Mouse (Mus musculus) mesoderm, embryonic 11.5 days (tissue): ENCODE data around the gene Depp1.
"Not testable (repeated sequence)": the region's sequence is repeated elsewhere in the genome, so short reads cannot be mapped to it uniquely, and the experiment has no call there.

Experiments used
- DNase-seq: peaks from one replicate; pipeline ENCODE4 v3.0.0-alpha.2; 2012; ENCODE audit warnings: low read depth, low spot score

Depp1 gene

GRCm38 (mm10) chr6:116650406-116650805 is at the start of gene Depp1:
Depp1 (plus strand) TSS chr6:116650609.
- DNase-seq: peak; percentile 78

GRCm38 (mm10) chr6:116600969-116601368 is 49.4 kb upstream of the Depp1 start:
- not testable (repeated sequence) for DNase-seq

DNA sequence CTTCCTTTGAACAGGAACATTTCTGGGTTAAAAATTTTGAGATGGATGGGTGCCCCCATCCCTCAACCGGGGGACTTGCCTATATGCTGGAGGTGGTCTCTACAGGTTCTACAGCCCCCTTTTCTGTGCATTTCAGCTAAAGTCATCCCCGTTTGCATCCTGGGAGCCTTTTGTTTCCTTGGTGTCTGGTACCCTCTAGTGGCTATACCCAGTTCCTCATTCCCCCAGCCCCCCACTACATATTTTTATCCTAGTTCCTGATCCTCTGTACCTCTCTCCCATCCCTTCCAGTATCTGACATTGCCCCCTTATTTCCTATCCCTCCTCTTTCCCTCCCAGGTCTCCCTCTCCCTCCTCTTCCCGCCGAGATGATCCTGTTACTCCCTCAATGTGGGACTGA is 43.2 kb upstream of the Depp1 start:
- DNase-seq: no peak

GRCm38 (mm10) chr6:116615719-116616118 is 34.7 kb upstream of the Depp1 start:
- DNase-seq: no peak

- DNase-seq: no peak
These were observed 32.3 kb upstream of the Depp1 start for GRCm38 (mm10) chr6:116618073-116618472.

GRCm38 (mm10) chr6:116621318-116622023 is 28.9 kb upstream of the Depp1 start:
- no peak for DNase-seq

DNA sequence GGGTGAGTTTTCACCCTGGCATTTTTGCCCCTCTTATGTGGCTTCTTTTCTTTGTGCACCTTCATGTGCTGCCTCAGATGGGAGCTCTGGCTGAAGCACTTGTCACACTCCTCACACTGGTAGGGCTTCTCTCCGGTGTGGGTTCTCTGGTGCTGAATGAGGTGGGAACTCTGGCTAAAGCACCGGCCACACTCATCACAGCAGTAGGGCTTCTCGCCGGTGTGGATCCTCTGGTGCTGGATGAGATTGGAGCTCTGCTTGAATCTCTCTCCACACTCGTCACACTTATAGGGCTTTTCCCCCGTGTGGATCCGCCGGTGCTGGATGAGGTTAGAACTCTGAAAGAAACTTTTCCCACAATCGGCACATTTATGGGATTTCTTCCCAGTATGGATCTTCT is 24.0 kb upstream of the Depp1 start:
- DNase-seq: not testable (repeated sequence)

DNA sequence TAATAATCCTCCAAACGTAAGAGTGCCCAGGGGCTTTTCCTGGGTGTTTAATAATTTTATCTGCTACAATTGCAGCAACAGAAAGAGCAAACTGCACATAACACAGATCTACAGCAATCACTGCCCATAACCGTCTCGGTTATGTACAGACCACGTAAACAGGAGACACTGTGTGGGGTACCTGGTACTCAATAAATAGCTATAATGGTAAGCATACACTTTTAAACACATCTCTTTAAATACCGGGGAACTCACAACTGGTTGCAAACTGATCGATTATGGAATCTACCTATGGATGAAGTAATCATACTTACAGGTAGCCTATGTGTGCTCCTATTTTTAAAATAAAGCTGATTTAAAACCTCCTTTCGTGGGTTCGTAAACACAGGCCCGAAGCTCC is 22.3 kb upstream of the Depp1 start:
- no peak for DNase-seq

- peak; percentile 83 for DNase-seq
These were observed 21.8 kb upstream of the Depp1 start, which contains the start of gene Zfp422 for GRCm38 (mm10) chr6:116628539-116629171. Zfp422 (minus strand) TSS chr6:116628999.

DNA sequence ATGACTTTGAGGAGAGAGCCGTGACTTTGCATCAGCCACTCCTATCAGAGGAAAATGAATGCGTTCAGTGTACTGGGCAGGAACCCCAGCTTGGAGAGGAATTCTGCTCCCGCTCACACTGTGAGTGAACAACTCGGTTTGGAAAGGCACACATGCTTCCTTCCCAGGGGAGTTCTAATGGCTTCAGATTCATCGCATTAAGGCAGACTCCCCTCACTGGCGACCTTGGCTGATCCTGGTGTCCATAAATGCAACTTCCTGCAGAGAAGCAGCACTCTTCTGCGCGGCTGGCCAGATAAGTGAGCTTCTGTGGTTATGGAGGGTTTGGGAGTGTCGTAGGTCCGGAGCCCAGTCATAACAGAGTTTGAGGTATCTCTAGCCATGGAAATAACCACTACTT is 20.6 kb upstream of the Depp1 start:
- no peak for DNase-seq

DNA sequence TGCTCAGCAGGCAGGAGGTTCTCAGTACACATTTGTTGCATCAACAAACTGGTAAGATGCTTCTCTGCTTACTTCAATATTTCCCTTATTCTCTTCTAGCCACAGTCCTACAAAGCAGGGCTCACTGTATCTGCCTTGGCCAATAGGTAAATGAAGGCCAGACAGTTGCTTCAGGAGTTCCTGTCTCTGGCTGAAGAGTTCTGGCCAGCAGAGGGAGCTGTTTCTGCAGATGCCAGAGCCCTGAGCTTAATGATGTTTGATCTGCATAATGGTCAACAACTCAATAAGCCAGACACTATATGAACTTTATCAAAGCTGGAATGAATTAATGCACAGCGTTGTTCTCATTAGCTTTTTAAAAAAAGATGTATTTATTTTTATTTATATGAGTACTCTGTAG is 18.3 kb upstream of the Depp1 start:
- DNase-seq: peak; percentile 70

DNA sequence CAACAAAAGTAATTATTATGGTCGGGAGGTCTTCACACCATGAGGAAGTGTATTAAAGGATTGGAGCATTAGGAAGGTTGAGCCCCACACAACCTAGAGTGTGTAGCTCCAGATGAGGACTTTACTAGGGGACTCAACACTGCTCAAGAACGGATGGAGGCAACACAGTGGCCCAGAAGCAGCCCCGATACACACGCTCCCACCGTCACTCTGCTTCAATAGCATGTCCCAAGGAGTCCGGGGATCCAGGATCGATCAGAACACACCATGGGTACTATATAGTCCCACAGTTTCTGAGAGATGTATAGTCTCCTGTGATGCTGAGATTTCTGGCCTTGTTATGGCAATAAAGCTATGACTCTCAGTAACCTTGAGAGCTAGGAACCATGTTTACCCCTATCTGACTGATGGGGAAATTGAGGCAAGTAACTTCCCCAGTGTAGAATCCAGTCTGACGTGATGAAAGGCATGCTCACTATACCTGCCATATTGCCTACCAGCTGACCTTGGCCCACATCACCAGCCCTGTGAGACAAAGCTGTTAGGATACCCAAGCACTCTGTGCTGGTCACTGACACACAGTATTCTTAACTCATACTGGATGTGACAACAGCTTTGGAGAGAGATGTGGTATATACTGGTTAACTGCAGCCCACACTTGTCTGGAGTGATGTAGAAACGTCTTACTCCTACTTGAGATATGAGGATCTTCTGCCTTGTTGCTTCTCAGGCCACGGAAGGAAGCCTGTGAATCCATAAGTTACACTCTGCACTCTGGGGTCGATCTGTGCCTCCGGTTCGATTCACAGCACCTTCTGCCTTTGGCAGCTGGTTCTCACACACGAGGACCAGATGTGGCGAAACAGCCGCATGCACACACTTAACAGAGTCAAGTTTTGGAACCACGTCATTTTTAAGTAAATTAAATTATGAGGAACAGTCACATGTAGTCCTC is 16.4 kb upstream of the Depp1 start:
- DNase-seq: no peak

DNA sequence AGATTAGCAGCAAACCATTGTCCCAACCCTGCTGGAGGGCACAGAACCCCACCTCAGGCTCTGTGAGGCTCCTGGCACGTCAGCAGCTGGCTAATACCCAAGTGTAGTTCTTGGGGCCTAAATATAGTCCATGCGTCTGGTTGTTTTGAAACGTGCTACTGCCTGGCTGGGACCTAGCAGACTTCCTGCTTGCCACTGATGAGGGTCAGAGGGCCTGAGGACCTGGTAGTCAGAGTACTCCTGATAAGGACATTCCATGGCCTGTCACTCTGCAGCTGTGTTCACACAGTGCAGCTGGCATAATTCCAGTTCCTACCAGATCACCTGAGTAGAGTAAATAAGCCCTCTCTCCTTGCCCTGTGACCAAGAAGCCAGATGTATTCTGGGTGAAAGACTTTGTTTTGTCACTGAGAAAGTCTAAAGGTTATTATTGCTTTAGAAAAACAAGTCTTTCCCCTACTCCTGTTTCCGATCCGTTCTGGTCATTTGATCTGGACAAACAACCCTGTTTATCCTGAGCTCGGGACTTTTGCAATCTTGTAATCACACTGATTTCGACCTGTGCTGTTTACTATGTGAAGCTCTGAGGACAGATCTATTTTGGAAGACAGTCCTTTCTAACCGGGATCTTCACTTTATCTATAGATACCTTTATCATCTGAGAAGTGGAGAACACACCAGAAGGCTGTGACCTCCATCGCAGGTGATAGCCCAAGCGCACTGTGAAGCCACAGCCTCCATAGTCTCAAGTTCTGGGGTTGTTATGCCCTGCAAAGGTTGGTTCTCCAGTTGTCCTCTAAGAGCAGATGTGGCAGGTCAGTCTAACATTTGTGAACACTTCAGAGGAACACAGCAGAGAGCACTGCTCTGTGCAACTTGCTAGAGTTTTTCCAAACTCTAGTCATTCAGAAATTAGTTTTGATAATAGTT is 14.9 kb upstream of the Depp1 start:
- peak; percentile 30 for DNase-seq

- no peak for DNase-seq
These were observed 13.7 kb upstream of the Depp1 start for GRCm38 (mm10) chr6:116636581-116637235.

DNA sequence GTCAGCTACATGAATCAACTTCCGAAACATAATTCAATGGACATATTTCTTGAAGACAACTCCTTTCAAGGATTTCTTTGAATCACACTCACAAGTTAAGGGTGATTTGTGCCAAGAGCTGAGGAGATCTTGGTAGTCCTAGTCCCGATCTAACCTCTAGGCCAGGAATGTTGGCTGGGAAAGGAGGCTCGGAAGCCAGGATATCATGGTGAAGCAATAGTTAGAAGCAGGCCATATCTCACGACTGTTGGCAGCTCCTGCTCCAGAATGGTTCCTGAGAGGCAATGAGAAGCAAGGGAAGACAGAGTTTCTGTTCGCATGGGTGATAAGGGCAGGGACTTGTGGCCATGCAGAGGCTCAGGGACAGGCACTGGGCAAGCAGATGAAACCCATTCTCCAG is 12.9 kb upstream of the Depp1 start:
- no peak for DNase-seq

DNA sequence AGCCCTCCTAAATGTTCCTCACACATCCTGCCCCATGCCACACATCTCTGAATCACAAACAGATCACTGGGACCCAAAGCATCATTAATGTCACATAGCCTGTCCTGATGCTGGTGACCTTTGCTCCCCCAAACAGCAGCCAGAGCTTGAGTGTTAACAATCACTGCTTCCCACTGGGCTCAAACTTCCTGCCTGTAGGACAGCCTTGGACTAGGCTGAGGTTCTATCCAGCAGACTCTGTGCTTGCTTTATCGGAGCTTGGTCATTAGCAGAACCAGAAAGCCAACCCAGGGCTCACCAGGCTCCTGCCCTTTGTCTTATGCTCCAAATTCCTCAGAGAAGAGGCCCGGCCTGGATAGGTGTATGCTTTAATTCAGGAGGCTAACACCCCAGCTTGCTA is 11.5 kb upstream of the Depp1 start:
- DNase-seq: no peak

- no peak for DNase-seq
These were observed 10.7 kb upstream of the Depp1 start for GRCm38 (mm10) chr6:116639663-116640062.

- no peak for DNase-seq
These were observed 7.5 kb upstream of the Depp1 start for GRCm38 (mm10) chr6:116642942-116643341.

GRCm38 (mm10) chr6:116643881-116644280 is 6.5 kb upstream of the Depp1 start:
- no peak for DNase-seq

DNA sequence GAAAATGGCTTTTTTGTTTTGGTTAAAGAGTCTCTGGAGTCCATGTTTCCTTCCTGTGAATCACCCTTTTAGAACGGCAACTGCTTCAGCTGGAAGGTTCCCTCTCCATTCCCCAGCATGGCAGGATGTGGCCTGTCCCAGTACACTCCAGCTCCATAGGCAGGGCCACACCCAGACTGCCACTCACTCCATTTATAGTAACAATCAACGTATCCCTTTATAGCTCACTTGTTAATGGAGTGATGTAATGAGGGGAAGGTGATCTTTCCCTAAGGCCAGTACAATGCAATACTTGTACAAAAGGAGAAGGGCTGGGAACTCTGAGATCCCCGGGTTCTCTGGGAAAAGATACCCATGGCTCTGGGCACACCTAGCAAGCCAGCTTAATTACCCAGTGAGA is 6.1 kb upstream of the Depp1 start:
- no peak for DNase-seq

DNA sequence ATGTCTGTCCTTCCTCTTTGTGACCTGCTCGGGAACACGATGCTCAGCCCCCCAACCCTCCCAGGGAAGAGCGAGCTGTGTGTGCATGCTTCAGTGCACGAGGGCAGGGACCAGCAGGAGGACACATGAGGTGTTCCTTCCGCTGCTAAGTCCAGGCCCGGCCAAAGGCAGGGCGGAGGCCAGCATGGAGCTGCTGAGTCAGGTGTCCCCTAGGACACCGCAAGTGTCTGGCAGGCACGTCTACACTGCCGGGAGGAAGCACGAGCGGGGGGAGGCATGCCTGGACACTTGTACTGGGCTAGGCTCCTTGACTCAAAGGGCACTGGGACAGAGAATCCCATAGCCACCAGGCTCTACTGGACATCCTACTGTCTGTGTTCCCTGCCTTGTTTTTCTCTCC is 2.6 kb upstream of the Depp1 start:
- no peak for DNase-seq
